Mouse (Mus musculus) kidney, adult 2 months (tissue): ENCODE measurements around the gene Pygm.

Source experiments
- CTCF ChIP-seq: fragments of 200-500 bp; conservative IDR thresholded peaks from 2 replicates; pipeline ENCODE4 v1.5.1; 2011; ENCODE audit warnings: low read depth, mild to moderate bottlenecking, control low read depth, low read length, moderate library complexity, mixed read lengths; ENCODE audit not compliant: insufficient read depth, insufficient read length
- POLR2A ChIP-seq: fragments of 200-500 bp; IDR thresholded peaks from one replicate; pipeline ENCODE4 v1.6.1; 2011; ENCODE audit warnings: low read depth, low read length, control low read depth

GRCm38 (mm10) chr19:6334673-6335457, 49.3 kb upstream of the Pygm start, which contains the start of gene Men1:
- TF ChIP-seq POLR2A (no peak), CTCF (peak; percentile 31; the same call in 1 of the 2 replicates)
